Mouse (Mus musculus) C2C12 (cell line): ENCODE data around the gene Gm20388. TPM values are rescaled to one million over a fixed set of nuclear protein-coding genes. Genes with fewer than 3 reads are reported as not detected.

ENCODE experiments used
- H3K27me3 ChIP-seq: one replicate; pipeline ENCODE4 v1.6.1; 2011; ENCODE audit not compliant: control insufficient read depth, insufficient read depth, insufficient read length
- H3K36me3 ChIP-seq: one replicate; pipeline ENCODE4 v1.6.1; 2011; ENCODE audit not compliant: control insufficient read depth, insufficient read depth
- H3K4me3 ChIP-seq: one replicate; pipeline ENCODE4 v1.5.1; 2011; ENCODE audit warnings: mild to moderate bottlenecking, control low read depth; ENCODE audit not compliant: poor library complexity, insufficient read depth, severe bottlenecking
- H3K79me2 ChIP-seq: one replicate; pipeline ENCODE4 v1.6.1; 2011; ENCODE audit not compliant: control insufficient read depth, insufficient read depth
- H3K79me3 ChIP-seq: one replicate; pipeline ENCODE4 v1.6.1; 2011; ENCODE audit warnings: low read depth, control low read depth
- H3ac ChIP-seq: one replicate; pipeline ENCODE3; 2011; ENCODE audit warnings: low read depth; ENCODE audit not compliant: control insufficient read depth, insufficient read length
- CEBPB ChIP-seq: IDR thresholded peaks from one replicate; pipeline ENCODE4 v1.6.1; 2011; ENCODE audit warnings: low read depth, mild to moderate bottlenecking, control low read depth, moderate library complexity
- CTCF ChIP-seq: IDR thresholded peaks from one replicate; pipeline ENCODE4 v1.5.1; 2011; ENCODE audit not compliant: control insufficient read depth, insufficient read depth, insufficient read length
- FOSL1 ChIP-seq: IDR thresholded peaks from one replicate; pipeline ENCODE4 v1.8.0; 2011; ENCODE audit warnings: mild to moderate bottlenecking, low read length; ENCODE audit not compliant: poor library complexity, insufficient read depth, severe bottlenecking
- MAX ChIP-seq: IDR thresholded peaks from one replicate; pipeline ENCODE4 v1.6.1; 2011; ENCODE audit warnings: mild to moderate bottlenecking, control low read depth
- MYOD1 ChIP-seq: IDR thresholded peaks from one replicate; pipeline ENCODE4 v1.6.1; 2011; ENCODE audit warnings: low read depth; ENCODE audit not compliant: control insufficient read depth, insufficient read length
- MYOG ChIP-seq: IDR thresholded peaks from one replicate; pipeline ENCODE4 v1.6.1; 2011; ENCODE audit not compliant: control insufficient read depth, insufficient read length; ENCODE audit errors: extremely low read depth
- USF1 ChIP-seq: IDR thresholded peaks from one replicate; pipeline ENCODE4 v1.6.1; 2011; ENCODE audit warnings: low read depth, mild to moderate bottlenecking, control low read depth, moderate library complexity
- polyA plus RNA-seq: library from polyadenylated mRNA; unstranded; fragments of >200 nt; fragmentation: generic; extraction: Trizol; gene quantifications from one replicate; pipeline ENCODE4 v1.2.1, GENCODE M21; 2012; ENCODE audit warnings: missing spikeins

Gene Gm20388
- polyA plus RNA-seq, 1 experiment: 15.0 TPM

GRCm38 (mm10) chr8:123156070-123156773 is 3245.6 kb downstream of the Gm20388 start:
- Histone ChIP-seq H3K79me3 (no peaks in the 10 kb centered on the region), H3ac (no peak overlapping the region), H3K27me3 (peaks cover 3% of the 10 kb centered on the region), H3K79me2 (no peaks in the 10 kb centered on the region), H3K36me3 (no peaks in the 10 kb centered on the region), H3K4me3 (no peak overlapping the region)
- TF ChIP-seq CEBPB (no peak), USF1 (no peak), CTCF (no peak), FOSL1 (no peak), MYOD1 (no peak), MAX (no peak), MYOG (no peak)

GRCm38 (mm10) chr8:123157888-123158465 is 3247.3 kb downstream of the Gm20388 start, which contains the start of gene Sult5a1:
Gene Sult5a1, minus strand, starts transcription at chr8:123158315.
- no peak within 1 kb of the TSS for H3K4me3 ChIP-seq

GRCm38 (mm10) chr8:123181391-123181790 is 3270.8 kb downstream of the Gm20388 start:
- no peaks in the 10 kb centered on the region for H3K79me2 ChIP-seq
- no peak overlapping the region for H3K4me3 ChIP-seq
- no peaks in the 10 kb centered on the region for H3K79me3 ChIP-seq
- H3ac ChIP-seq: no peak overlapping the region
- TF ChIP-seq FOSL1: no peak
- no peak for TF ChIP-seq MAX
- TF ChIP-seq CEBPB: no peak
- TF ChIP-seq USF1: no peak
- no peak for TF ChIP-seq CTCF
- no peak for TF ChIP-seq MYOG
- TF ChIP-seq MYOD1: no peak
- no peaks in the 10 kb centered on the region for H3K36me3 ChIP-seq
- no peaks in the 10 kb centered on the region for H3K27me3 ChIP-seq

More at GRCm38 (mm10) chr8:123157888-123158465, 3247.3 kb downstream of the Gm20388 start, which contains the start of gene Sult5a1:
- Histone ChIP-seq H3K36me3 (no peaks in the 10 kb centered on the region), H3K27me3 (peaks cover 3% of the 10 kb centered on the region), H3K79me2 (no peaks in the 10 kb centered on the region), H3ac (no peak within 1 kb of the TSS), H3K79me3 (no peaks in the 10 kb centered on the region)
- TF ChIP-seq MAX (no peak), CTCF (no peak), MYOD1 (no peak), FOSL1 (no peak)

- Histone ChIP-seq H3K79me3 (no peaks in the 10 kb centered on the region), H3K36me3 (no peaks in the 10 kb centered on the region), H3K79me2 (no peaks in the 10 kb centered on the region), H3K27me3 (no peaks in the 10 kb centered on the region), H3ac (no peak within 1 kb of the TSS), H3K4me3 (no peak within 1 kb of the TSS)
- no peak for TF ChIP-seq CTCF
- TF ChIP-seq MAX: no peak
- no peak for TF ChIP-seq USF1
- TF ChIP-seq MYOD1: no peak
- no peak for TF ChIP-seq CEBPB
These were observed 3275.1 kb downstream of the Gm20388 start, which contains the start of gene Dpep1 for GRCm38 (mm10) chr8:123185566-123186409. Gene Dpep1, plus strand, starts transcription at chr8:123186242.

- Histone ChIP-seq H3K79me3 (no peaks in the 10 kb centered on the region), H3K4me3 (no peak overlapping the region), H3K79me2 (no peaks in the 10 kb centered on the region), H3K27me3 (no peaks in the 10 kb centered on the region), H3ac (no peak overlapping the region), H3K36me3 (no peaks in the 10 kb centered on the region)
- TF ChIP-seq FOSL1: no peak
- no peak for TF ChIP-seq MYOD1
- no peak for TF ChIP-seq CEBPB
- TF ChIP-seq CTCF: no peak
- TF ChIP-seq MYOG: no peak
- no peak for TF ChIP-seq MAX
- TF ChIP-seq USF1: no peak
These were observed 3277.4 kb downstream of the Gm20388 start for GRCm38 (mm10) chr8:123188006-123188405.

GRCm38 (mm10) chr8:123188841-123189240 is 3278.2 kb downstream of the Gm20388 start:
- TF ChIP-seq CTCF: no peak
- no peak for TF ChIP-seq MYOG
- TF ChIP-seq MAX: no peak
- TF ChIP-seq CEBPB: no peak
- no peak for TF ChIP-seq MYOD1
- no peak for TF ChIP-seq USF1
- TF ChIP-seq FOSL1: no peak
- Histone ChIP-seq H3K4me3 (no peak overlapping the region), H3K27me3 (no peaks in the 10 kb centered on the region), H3K36me3 (no peaks in the 10 kb centered on the region), H3K79me2 (no peaks in the 10 kb centered on the region), H3K79me3 (no peaks in the 10 kb centered on the region), H3ac (no peak overlapping the region)
